Mouse (Mus musculus) right cerebral cortex, postnatal 25 days (tissue): ENCODE data around the gene Cpm.

Source experiments
- DNase-seq: peaks from one replicate; pipeline ENCODE4 v3.0.0; 2022

The Cpm gene

GRCm38 (mm10) chr10:117677494-117678236, 48.4 kb downstream of the Cpm start:
- no peak for DNase-seq

- DNase-seq: no peak
Measured at GRCm38 (mm10) chr10:117678357-117678756, 49.1 kb downstream of the Cpm start.

GRCm38 (mm10) chr10:117679029-117679686, 49.9 kb downstream of the Cpm start:
- DNase-seq: no peak

- no peak for DNase-seq
Measured at GRCm38 (mm10) chr10:117679963-117680473, 50.7 kb downstream of the Cpm start.

GRCm38 (mm10) chr10:117680868-117681513, 51.7 kb downstream of the Cpm start:
- no peak for DNase-seq

- no peak for DNase-seq
Measured at GRCm38 (mm10) chr10:117681543-117681942, 52.2 kb downstream of the Cpm start.

- DNase-seq: no peak
Measured at GRCm38 (mm10) chr10:117681999-117682857, 52.9 kb downstream of the Cpm start.

- no peak for DNase-seq
Measured at GRCm38 (mm10) chr10:117682858-117683733, 53.8 kb downstream of the Cpm start.

GRCm38 (mm10) chr10:117683734-117684037, 54.4 kb downstream of the Cpm start:
- no peak for DNase-seq

- no peak for DNase-seq
Measured at GRCm38 (mm10) chr10:117684298-117685170, 55.2 kb downstream of the Cpm start.

- DNase-seq: no peak
Measured at GRCm38 (mm10) chr10:117685171-117685848, 56.0 kb downstream of the Cpm start.

- DNase-seq: no peak
Measured at GRCm38 (mm10) chr10:117685849-117686591, 56.7 kb downstream of the Cpm start.

- DNase-seq: no peak
Measured at GRCm38 (mm10) chr10:117687018-117687417, 57.7 kb downstream of the Cpm start.

GRCm38 (mm10) chr10:117687577-117687976, 58.3 kb downstream of the Cpm start:
- DNase-seq: no peak

- no peak for DNase-seq
Measured at GRCm38 (mm10) chr10:117688204-117689151, 59.2 kb downstream of the Cpm start.

- no peak for DNase-seq
Measured at GRCm38 (mm10) chr10:117689297-117690100, 60.2 kb downstream of the Cpm start.

GRCm38 (mm10) chr10:117690101-117690352, 60.7 kb downstream of the Cpm start:
- no peak for DNase-seq
